In the genomic region with DNA sequence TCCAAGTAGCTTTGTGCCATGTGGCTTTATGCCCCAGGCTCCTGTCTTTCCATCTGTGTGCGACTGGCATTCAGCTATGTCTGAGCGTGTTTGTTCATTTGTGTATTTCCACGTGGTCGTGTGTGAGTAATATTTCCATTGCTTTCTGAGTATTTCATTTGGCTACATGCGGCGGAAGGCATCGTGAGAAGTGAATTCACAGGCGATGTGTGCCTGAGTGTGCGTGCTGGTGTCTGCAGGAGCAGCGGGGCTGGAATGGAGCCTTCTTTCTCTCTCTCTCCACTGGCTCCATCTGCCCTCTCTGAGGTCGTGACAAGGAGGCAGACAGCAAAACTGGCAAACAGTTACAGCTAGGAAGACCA, we compare ENCODE assay signal across 8 mouse cellular contexts. TPM values are rescaled to one million over a fixed set of nuclear protein-coding genes. Genes with fewer than 3 reads are reported as not detected.
DNase-seq lines count a peak whose midpoint lies in the region; ATAC-seq and TF ChIP-seq lines count a peak whose summit lies in the region.

No protein-coding gene starts in this region.

- TF ChIP-seq POLR2A in cerebellum, adult 2 months (IDR thresholded peaks at IDR 0.05; ENCODE audit: borderline replicate concordance, insufficient read depth, low read length), result no peak

- H3K4me1 ChIP-seq in cerebellum, adult 2 months (ENCODE audit: control insufficient read depth, insufficient read depth, low read length), result peaks cover 9% of the 10 kb centered on the region
- peaks cover 33% of the 10 kb centered on the region for H3K4me1 ChIP-seq in megakaryocyte, embryonic 14.5 days
- H3K4me1 ChIP-seq in limb, embryonic 10.5 days, result peaks cover 91% of the 10 kb centered on the region
- peaks cover 13% of the 10 kb centered on the region for H3K4me1 ChIP-seq in stomach, embryonic 16.5 days (ENCODE audit: control insufficient read depth, insufficient read depth, low read length)

- DNase-seq in cerebellum, adult 2 months, result no peak
- DNase-seq in cerebellum, adult 11 months, result no peak
- no peak for DNase-seq in limb, embryonic 10.5 days (ENCODE audit: low spot score)
- no peak for DNase-seq in embryo, embryonic 10 days (ENCODE audit: low spot score)
- DNase-seq in thymus, postnatal 4 days, result no peak

- H3K4me3 ChIP-seq in cerebellum, adult 2 months (replicated peaks; ENCODE audit: insufficient read depth, low read depth, low read length), result peak overlapping the region; percentile 66
- peak overlapping the region; percentile 83 for H3K4me3 ChIP-seq in megakaryocyte, embryonic 14.5 days (replicated peaks)
- H3K4me3 ChIP-seq in limb, embryonic 10.5 days, result peak overlapping the region; percentile 58
- H3K4me3 ChIP-seq in stomach, embryonic 16.5 days (replicated peaks; ENCODE audit: low read length), result peak overlapping the region; percentile 54

- peak overlapping the region; percentile 97 for H3K27ac ChIP-seq in cerebellum, adult 2 months (ENCODE audit: insufficient read depth, low read length)
- peak overlapping the region; percentile 95 for H3K27ac ChIP-seq in limb, embryonic 10.5 days
- no peak overlapping the region for H3K27ac ChIP-seq in stomach, embryonic 16.5 days (ENCODE audit: low read length)

- WGBS in cerebellum, adult 2 months, result 8% methylated on average over 11 of the region's 11 CpGs
- 11% methylated on average over 11 of the region's 11 CpGs for WGBS in limb, embryonic 10.5 days
- 15% methylated on average over 11 of the region's 11 CpGs for WGBS in stomach, embryonic 16.5 days

- no peak for ATAC-seq in megakaryocyte, adult 5-6 weeks (ENCODE audit: poor library complexity, severe bottlenecking)
- ATAC-seq in stomach, embryonic 16.5 days (ENCODE audit: insufficient read depth, low FRiP score), result no peak

- no peak for TF ChIP-seq CTCF in cerebellum, adult 2 months (IDR thresholded peaks at IDR 0.05; ENCODE audit: borderline replicate concordance, insufficient read depth, low read depth, low read length)

- no peaks in the 10 kb centered on the region for H3K36me3 ChIP-seq in megakaryocyte, embryonic 14.5 days (replicated peaks; ENCODE audit: low read length)
- no peaks in the 10 kb centered on the region for H3K36me3 ChIP-seq in limb, embryonic 10.5 days
- no peaks in the 10 kb centered on the region for H3K36me3 ChIP-seq in stomach, embryonic 16.5 days (ENCODE audit: control insufficient read depth, insufficient read depth, low read length)

- H3K9ac ChIP-seq in stomach, embryonic 16.5 days (ENCODE audit: low read length), result no peak overlapping the region

- H3K9me3 ChIP-seq in megakaryocyte, embryonic 14.5 days, result no peaks in the 10 kb centered on the region
- no peaks in the 10 kb centered on the region for H3K9me3 ChIP-seq in limb, embryonic 10.5 days (replicated peaks)
- no peaks in the 10 kb centered on the region for H3K9me3 ChIP-seq in stomach, embryonic 16.5 days (replicated peaks; ENCODE audit: control insufficient read depth, low read length)

- no peaks in the 10 kb centered on the region for H3K27me3 ChIP-seq in cerebellum, adult 2 months (ENCODE audit: control insufficient read depth, insufficient read depth, low read length)
- peaks cover 93% of the 10 kb centered on the region for H3K27me3 ChIP-seq in megakaryocyte, embryonic 14.5 days (replicated peaks)
- peaks cover 79% of the 10 kb centered on the region for H3K27me3 ChIP-seq in limb, embryonic 10.5 days (ENCODE audit: low read depth, poor library complexity, severe bottlenecking)
- peaks cover 86% of the 10 kb centered on the region for H3K27me3 ChIP-seq in stomach, embryonic 16.5 days (ENCODE audit: control insufficient read depth, insufficient read depth, low read length)

- peak overlapping the region; percentile 85 for H3K4me2 ChIP-seq in stomach, embryonic 16.5 days (ENCODE audit: low read depth, low read length)

RNA-seq across cellular contexts. Expression of a gene that starts 24.1 kb away (rescaled TPM):
- 55.8 and 56.0 TPM in 2 replicates for polyA plus RNA-seq in cerebellum, adult 2 months (2012; rRNA removed)
- 6.7 and 23.2 TPM in 2 replicates for polyA plus RNA-seq in megakaryocyte, embryonic 14.5 days (2012; ENCODE audit: insufficient read depth, low replicate concordance)
- 17.0 and 23.7 TPM in 2 replicates for total RNA-seq in megakaryocyte, adult 5-6 weeks (2015)
- 12.0 and 12.2 TPM in 2 replicates for total RNA-seq in megakaryocyte, adult 5-6 weeks (2017)
- polyA plus RNA-seq in limb, embryonic 10.5 days (2016; fragmentation: Nextera tagmentation; extraction: Ambion mirVana), result 26.3 and 33.5 TPM in 2 replicates
- polyA plus RNA-seq in stomach, embryonic 16.5 days (2015; fragmentation: Nextera tagmentation; extraction: Ambion mirVana), result 36.8 and 37.7 TPM in 2 replicates
